Mouse (Mus musculus): ENCODE measurements around the gene Dctn3.
"Not testable (repeated sequence)": the region's sequence is repeated elsewhere in the genome, so short reads cannot be mapped to it uniquely, and the experiment has no call there.

Dctn3 gene

DNA sequence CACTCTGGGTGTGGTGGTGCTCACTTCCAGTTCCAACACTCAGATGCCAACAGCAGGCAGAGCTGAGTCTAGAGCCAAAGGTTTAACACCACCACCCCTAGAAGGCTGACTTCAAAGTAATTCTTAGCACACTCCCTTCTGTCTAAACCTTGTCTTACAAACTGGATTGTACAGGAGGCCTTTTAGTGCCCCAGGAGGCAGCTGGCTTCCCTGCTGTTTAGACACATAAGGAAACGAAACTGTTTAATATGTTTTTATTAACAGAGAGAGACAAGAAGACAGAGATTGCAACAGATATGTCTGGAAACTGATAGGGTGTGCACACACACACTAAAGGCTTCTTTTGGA is 15.3 kb upstream of the Dctn3 start:
- no peak for DNase-seq (ENCODE audit: low spot score in 2 of 2)

DNA sequence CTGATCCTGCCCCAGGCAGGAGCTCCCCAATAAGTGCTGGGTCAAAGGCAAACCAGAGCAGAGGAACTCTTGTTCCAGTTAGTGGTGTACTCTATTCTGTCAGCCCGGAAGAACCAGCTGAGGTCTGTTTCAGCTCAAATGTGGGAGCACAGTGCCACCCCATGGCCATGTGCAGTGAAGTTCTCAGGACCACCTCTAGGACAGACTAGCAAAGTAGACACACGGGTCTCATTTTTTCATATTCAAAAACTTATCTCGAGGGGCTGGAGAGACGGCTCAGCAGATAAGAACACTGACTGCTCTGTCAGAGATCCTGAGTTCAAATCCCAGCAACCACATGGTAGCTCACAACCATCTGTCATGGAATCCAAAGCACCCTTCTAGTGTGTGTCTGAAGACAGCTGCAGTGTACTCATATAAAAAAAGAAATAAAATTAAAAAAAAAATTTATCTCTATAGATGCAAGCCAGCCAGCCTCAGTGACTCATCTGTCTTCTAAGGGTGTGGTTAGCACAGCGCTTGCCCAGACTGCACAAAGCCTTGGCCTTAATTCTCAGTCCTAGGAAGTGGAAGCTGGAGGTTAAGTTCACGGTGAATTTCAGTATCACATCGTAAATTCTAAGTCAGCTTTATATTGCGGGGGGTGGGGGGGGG is 14.8 kb upstream of the Dctn3 start:
- DNase-seq (ENCODE audit: low spot score in 2 of 2) = peak; percentile 60 to 78

DNA sequence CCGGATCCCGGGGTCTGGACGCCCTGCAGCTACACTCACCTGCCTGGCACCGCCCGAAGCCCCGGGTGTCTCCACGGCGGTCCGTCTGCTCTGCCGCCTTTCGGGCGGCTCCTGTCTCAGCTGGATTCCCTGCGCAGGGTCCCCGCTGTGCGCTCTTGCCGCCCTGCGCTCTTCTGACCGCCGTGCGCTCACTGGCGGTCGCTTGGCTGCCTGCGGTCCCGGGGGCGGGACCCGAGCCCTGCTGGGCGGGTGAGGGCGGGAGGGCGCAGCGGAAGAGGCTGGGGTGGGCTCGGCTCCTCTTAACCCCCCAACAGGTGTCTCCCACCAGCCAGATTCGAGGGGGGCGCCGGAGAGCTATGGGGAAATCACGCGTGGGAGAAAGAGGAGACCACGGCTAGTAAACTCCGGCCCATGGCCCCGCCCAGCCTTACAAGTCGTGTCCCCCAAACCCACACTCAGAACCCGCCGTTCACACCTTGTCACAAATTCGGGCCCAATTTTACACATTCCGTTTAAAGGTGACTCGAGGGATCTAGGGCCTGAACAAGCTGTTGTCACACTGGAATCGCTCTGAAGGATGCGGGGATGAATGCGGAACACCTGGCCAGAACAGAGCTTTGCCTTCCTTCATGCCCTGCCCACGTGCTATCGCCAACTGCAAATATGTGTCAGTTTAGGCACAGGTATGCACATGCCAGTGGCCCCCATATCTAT is 8.2 kb upstream of the Dctn3 start, which contains the start of gene Arid3c:
Arid3c (minus strand) TSS at position 91 of the 714 bp plus-strand sequence.
- no peak for DNase-seq (ENCODE audit: low spot score in 2 of 2)

DNA sequence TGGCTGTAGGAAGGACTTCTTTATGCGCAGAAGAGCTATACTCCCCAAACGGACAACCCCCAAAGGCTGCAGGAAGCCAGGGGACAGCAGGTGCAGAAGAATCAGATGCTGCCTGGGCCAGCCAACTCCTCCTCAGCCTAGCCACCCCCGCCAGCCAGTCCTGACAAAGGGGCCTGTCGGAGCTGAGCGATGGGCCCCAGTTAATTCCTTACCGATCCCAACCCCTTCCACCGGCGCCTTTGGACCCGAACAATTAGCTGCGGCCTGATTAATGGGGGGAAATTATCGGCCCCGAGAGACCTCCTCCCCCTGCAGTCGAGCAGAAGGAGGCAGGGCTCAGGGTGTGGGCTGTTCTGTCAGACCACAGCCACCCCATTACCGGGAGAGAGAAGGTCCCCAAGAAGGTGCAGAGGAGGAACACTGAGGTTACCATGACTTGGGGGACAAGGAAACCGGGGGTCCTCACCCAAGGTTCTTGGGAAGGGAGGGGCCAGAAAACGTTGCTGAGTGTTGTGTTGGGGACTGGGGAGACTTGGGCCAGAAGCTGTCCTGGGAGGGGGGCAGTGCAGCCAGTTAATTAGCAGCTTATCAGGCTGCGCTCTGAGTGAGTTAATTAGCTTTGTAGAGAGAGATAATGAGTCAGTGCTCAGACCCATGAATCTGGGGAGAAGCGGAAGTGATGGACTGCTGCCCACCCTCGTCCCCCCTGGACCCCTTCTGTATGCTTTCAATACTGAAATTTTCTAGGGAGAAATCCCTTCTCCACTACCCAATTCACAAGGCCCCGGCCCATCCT is 4.1 kb upstream of the Dctn3 start:
- no peak for DNase-seq (ENCODE audit: low spot score in 2 of 2)

DNA sequence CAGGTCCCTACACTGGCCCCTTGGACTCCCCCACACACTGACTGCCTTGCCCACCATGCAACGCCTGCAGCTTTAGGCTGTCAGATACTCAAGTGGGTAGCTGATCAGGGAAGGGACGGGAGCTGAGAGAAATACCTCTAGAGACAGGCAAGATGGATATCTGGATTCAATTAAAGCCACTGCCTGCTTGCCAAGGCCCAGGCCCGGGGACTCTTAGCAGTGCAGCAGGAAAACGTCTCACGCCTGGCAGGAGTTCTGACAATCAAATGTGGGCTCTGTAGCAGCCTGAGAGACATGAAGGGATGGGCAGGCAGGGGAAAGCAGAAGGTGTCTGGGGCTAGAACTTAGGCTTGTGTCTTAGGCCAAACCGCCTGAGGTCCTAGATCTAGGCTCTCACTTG is 6.1 kb downstream of the Dctn3 start:
- no peak for DNase-seq (ENCODE audit: low spot score in 2 of 2)

DNA sequence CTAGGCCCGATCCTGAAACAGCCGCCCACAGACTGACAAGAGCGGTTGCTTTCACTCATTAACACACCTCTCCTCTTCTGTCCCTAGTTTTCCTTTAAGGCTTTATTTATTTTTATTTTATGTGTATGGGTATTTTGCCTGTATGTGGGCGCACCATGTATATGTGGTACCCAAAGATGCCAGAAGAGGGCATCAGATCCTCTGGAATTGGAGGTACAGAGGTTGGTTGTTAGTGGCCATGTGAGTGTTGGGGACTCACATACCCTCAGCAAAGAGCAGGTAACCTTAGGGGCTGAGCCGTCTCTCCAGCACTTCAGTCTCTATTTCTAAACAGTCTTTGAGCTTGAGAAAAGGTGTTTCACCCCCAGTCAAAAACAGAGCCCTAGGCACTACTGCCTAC is 7.4 kb downstream of the Dctn3 start:
- DNase-seq (ENCODE audit: low spot score in 2 of 2) = no peak

DNA sequence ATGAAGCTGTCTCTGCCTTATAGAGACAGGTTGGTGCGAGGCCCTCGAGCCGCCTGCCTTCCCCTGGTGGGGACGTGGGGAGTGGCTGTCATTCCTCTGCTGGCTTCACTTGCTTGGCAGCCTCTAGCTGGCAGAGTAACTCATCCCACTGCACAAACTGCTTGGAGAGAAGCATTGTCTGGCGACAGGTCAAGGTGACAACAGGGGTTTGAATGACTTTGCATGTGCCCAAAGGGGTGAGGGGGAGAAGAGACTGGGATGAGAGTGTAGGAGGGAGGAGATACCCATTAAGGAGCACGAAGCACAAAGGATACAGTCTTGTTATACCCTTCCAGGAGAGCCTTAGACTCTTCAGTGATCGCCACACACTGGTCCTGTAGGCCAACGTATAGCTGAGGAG is 7.9 kb downstream of the Dctn3 start:
- no peak for DNase-seq (ENCODE audit: low spot score in 2 of 2)

DNA sequence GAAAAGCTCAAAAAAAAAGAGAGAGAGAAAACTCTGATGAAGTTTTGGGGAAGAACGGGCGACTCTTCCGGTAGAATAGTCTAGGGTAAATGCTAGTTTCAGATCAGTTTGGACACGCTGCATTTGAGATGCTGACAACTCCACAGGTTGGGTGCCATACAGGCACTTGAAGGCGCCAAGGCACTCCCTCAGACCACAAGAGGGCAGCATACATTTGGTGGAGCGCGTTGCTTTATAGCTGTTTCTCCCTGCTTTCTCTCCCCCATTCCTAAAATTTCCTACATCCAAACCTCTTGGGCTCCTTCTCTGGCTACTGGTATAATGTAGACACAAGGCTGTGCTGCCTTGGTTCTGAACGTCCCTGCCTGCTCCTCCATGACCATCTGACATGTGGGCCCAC is 8.7 kb downstream of the Dctn3 start:
- peak; percentile 59 to 78 for DNase-seq (ENCODE audit: low spot score in 2 of 2)

DNA sequence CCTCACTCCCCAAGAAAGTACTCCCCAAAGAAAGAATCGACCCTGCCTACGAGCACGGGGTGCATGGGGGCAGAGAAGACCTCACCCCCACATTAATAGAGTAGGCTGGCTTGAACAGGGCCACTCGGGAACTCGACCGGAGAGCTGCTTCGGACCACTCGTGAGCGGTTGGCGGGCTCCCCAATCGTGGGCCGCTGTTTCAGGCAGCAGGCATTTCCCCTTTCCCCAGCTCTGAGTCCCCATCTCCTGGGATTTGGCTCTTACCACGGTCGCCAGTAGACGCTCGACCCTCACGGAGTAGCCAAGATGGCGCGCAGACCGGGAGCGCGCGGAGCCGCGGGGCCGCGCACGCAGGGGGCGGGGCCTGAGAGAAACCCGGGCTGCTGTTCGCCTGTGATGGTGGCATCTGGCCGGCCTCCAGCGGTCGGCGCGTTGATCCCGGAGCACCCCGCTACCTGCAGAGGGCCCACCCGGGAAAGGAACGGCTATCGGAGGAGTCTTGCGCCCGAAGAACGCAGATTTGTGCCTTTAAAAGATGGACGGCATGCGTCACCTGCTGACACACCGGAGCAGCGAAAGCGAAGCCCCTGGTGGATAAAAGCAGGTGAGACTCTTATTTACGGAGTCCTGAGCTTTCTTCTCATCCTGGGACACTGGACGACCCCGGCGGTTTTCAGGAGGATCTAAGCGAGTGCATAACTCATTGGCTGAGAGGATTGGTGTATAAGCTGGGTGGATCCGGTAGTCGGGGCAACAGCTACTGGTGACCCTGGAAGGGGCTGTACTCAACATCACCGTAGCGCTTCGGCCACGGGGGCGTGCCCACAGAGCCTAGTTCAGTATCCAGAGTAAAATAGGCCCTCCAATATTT is 9.5 kb downstream of the Dctn3 start, which contains the start of gene Rpp25l:
Rpp25l (minus strand) TSS at position 338 of the 871 bp plus-strand sequence.
- peak; percentile 85 to 94 for DNase-seq (ENCODE audit: low spot score in 2 of 2)

DNA sequence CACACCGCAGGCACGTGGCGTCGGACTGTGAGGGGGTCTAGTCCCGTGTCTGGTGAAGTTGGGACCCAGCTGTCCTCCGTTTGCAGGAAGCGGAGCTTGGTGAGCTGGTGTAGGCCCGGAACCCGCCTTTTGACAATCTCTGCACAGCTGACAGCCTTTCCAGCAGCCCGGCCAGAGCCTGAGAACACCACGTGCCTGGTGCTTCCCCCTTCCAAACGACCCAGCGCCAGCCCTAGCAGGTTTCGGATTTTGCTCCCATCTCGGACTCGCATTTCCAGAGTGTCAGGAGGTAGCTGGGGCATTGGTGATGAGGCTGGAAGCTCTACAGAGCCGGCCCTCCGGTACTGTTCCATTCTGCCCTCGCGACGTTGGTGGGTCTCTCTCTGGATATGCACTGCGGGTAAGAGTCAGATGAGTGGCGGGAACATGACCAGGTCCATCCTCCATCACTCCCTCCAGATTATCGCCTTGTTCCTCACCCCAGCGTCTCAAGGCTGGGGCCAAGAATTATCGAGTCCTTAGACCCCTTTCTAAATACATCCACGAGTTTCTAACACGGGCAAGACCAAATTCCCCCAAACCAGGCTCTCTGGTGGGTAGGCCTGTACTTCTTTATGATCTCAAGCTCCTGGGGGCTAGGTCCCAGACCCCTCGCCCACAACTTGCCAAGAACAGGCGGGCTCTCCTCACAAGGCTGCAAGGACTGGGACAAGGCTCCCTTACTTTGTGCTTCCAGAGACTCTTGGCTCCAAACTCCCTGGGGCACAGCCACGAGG is 10.4 kb downstream of the Dctn3 start:
- DNase-seq (ENCODE audit: low spot score in 2 of 2) = no peak

DNA sequence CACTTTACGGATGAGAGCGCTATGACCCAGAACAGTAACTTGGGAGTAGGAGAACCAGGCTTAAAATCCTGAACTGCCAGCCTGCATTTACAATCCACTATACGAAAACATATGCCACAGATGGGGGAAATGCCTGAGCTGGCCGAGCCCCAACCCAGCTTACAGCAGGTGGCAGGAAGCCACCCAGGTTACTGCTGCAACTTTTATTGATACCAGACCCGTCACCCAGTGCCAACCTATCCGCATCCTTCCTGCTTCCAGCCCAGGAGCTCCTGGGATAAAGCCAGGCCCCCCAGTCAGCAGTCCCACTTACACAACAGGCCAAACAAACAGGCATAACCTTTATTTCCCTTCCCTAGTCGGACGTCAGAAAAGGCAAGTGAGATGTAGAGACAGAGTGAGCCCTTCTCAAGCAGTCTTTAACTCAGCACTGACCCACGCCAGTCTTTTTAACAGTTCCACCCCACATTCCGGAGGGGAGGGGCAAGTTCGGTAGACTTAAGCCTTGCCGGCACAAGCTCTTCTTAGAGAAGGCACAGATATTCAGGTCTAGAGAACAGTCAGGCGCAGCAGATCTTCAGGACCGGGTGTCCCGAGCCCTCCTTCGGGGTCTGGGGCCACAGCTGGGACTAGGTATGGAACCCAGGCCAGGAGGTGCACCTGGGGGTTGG is 11.1 kb downstream of the Dctn3 start:
- DNase-seq (ENCODE audit: low spot score in 2 of 2) = no peak

DNA sequence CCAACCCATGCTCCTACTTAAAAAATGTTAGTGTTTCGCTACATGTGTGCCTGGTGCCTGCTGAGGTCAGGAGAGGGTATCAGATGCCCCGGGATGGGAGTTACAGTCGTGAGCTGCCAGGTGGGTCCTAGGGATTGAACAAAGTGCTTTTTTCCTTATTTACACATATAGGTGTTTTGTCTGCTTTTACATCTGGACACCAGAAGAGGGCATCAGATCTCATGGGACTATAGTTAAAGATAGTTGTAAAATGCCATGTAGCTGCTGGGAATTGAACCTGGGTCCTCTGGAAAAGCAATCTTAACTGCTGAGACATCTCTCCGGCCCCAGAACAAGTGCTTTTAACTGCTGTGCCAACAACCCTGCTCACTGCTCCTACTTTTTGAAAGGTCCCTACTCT is 12.7 kb downstream of the Dctn3 start:
- DNase-seq (ENCODE audit: low spot score in 2 of 2) = no peak

DNA sequence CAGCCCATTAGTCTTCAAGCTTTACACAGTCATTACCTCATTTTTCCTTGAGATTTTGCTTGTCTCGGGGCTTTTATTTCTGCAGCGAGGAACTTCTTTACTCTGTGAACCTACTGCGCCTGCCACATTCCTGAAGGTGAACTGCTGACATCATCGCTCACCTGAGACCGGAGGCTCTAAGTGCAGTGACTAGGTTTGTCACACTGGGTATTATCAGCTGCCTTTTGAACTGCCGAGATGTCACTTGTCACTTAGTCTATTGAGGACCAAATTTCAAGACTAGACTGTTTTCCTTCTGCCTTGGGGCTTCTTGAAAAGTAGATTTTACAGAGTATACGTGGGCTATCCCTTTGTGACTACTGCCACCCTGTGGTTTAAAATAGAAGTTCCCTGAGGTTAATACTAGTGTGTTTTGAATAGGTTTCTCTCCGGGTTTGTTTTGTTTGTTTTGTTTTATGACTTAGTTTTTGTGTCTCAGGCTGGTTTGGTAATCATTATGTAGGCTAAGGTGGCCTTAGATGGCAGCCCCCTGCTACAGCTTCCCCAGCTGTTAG is 14.7 kb downstream of the Dctn3 start:
- no peak for DNase-seq (ENCODE audit: low spot score in 2 of 2)

DNA sequence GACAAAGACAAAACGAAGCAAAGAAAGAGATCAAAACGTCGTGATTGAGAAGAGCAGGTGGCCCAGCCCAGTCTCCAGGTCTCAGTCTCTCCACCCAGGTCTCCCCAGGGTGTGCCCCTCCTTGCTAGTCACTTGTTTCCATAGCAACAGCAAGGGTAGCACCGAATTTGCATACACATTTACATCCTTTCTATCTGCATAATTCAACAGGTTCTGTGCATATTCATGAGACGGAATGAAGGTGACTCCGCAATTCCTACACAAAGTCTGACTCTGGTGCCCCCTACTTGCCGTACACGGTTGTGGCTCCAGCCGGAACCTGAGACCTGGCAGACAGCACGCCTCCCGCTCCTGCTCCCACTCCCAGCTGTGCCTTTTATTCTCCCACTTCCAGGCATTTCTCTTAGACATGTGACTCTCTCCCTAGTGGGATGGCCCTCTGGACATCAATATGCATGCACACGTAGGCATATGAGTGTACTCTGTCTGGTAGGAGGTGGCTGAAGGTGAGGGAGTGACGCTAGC is 15.9 kb downstream of the Dctn3 start:
- peak in 1 of 2 experiments; percentile 51 for DNase-seq (ENCODE audit: low spot score in 2 of 2)

DNA sequence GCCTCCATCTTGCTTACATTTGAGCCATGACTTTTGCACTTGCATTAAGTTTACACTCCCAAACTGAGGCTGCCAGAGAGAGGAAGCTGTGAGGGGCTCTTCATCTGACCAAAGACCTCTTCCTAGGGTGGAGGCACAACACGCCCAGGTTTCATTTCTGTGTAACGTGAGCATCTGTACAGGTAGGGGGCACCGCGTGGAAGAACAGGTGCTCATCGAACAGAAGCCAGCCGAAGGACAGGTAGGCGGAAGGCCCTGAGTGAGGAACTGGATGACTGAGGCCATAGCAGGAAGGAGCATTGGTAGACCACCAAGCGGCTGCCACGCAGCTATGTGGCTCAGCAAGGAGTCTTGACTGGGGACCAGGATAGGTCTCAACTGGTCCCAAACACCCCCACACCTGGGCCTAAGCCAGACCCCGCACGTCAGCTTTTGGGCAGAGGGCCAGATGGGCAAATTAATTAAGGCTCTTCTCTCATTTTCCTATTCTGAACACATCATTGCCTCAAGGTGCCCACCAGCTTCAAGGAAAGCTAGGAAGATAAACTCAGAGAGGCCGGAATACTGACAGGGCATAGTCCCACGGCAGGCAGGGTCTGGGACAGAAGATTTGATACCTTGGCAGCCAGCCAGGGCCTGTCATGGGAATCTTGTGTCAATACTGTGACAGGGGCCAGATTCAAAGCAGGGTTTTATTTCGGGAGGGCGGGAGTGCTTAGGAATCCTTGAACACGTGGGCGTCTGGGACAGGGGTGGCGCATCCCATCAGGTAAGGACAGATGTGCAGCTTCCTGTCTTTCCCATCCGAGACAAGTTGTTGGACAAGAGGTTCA is 16.8 kb downstream of the Dctn3 start:
- DNase-seq (ENCODE audit: low spot score in 2 of 2) = no peak

DNA sequence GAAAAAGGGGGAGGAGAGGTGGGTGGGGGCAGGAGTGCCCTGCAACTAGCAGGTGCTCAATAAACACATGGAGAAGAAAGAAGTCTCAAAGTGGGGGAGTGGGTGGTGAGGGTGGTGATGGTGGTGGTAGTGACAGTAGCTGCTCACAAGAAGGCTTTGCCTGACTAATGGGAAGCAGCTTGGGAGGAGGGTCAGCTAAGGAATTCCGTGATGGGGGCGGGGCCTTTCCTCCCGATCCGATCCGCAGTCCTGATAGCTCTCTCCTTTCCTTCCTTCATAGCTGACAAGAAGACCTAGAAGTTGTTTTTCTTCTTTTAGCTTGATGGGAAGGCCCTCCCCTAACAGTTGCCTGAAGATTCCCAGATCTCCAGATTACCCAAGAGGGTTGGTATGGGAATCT is 18.3 kb downstream of the Dctn3 start:
- DNase-seq (ENCODE audit: low spot score in 2 of 2) = no peak

DNA sequence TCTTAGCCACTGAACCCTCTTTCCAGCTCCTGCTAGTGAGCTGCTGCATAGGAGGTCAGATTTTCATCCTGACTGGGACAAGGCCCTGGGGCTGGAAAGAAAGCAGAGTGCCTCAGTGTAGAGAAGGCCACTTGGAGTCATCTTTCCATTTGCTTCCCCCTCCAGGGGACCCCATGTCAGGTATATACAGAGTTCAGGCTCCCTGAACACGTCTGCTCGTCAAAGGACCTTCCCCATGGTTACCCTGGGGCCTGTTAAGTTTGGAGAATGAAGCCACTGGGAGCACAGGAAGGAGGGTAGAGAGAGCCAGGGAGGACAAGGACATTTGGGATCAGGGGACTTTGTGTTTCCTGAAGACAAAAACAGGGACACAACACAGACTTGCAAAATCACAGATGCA is 20.7 kb downstream of the Dctn3 start:
- not testable (repeated sequence) for DNase-seq (ENCODE audit: low spot score in 2 of 2)

DNA sequence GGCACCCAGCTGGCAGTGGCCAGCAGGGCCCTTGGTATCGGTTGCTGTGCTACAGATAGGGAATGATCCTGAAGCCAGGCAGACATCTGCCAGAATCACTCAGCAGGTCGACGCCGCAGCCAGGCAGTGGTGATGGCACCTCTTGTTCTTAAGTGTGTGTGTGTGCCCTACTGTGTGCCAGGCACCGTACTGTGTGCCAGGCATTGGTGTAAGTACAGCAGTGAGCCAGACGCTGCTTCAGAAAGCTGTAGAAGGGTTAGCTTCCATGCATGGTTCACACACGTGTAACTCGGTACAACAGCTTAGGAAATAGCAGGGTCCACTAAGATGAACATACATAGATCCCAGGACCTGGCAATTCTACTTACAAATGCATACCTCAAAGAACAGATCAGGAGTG is 22.7 kb downstream of the Dctn3 start:
- DNase-seq (ENCODE audit: low spot score in 2 of 2) = not testable (repeated sequence)

DNA sequence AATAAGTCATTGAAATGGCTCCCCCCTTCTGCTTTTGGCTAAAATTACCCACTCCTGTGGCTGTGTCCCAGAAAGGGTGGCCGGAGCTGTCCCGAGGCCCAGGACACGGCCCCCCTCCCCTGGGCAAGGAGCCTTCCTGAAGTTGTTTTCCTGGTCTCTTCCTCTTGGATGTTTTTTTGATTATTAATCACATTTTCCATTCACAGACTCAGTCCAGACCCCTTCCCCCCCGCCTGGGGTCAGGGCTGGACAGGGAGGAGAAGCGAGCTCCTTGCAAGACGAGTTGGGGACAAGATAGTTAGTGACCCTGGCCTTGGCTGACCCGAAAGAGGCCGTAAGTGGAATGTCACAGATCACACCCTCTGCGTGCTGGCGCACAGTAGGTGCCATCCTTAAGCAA is 23.2 kb downstream of the Dctn3 start, which contains the start of gene Il11ra1:
Il11ra1 (plus strand) TSS at position 207 of the 400 bp plus-strand sequence.
- not testable (repeated sequence) for DNase-seq (ENCODE audit: low spot score in 2 of 2)

Measured in spleen, postnatal 4 days (tissue).